Mouse (Mus musculus): ENCODE data around the gene Lbx2. TPM values are rescaled to one million over a fixed set of nuclear protein-coding genes. Genes with fewer than 3 reads are reported as not detected.

Lbx2 gene
- total and polyA plus RNA-seq, 2 experiments from 2014 or later = 0.33 TPM; not detected in 1

DNA sequence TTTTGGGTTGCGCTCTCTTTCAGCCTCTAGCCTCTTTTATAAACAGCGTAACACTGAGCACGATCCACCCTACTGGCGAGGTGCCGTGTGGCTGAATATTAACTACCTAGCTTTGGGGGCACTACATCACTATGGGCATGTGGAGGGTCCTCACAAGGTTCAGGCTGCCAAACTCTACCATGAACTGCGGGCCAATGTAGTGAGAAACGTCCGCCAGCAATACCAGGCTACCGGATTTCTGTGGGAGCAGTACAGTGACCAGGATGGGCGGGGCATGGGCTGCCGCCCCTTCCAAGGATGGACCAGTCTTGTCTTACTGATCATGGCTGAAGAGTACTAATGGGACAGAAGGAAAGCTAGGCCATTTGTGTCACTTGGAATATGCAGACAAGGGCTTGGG lies 32.2 kb downstream of the Lbx2 start:
- peaks cover 25% of the 10 kb centered on the region for H3K36me3 ChIP-seq (ENCODE audit: insufficient read depth)
- peaks cover 14% of the 10 kb centered on the region for H3K4me1 ChIP-seq (ENCODE audit: insufficient read depth)
- H3K9me3 ChIP-seq (ENCODE audit: low read length) = no peaks in the 10 kb centered on the region
- H3K9ac ChIP-seq = no peak overlapping the region
- H3K27ac ChIP-seq (ENCODE audit: low read depth, low read length) = no peak overlapping the region
- no peaks in the 10 kb centered on the region for H3K27me3 ChIP-seq (ENCODE audit: insufficient read depth, low read length)
- H3K4me3 ChIP-seq (ENCODE audit: low read depth, low read length) = no peak overlapping the region
- ATAC-seq = no peak
- H3K4me2 ChIP-seq (ENCODE audit: low read depth) = no peak overlapping the region
- no peak for DNase-seq
- no peak for TF ChIP-seq CTCF (IDR thresholded peaks at IDR 0.05; ENCODE audit: low read depth)
- WGBS = 81% methylated on average over 11 of the region's 11 CpGs

DNA sequence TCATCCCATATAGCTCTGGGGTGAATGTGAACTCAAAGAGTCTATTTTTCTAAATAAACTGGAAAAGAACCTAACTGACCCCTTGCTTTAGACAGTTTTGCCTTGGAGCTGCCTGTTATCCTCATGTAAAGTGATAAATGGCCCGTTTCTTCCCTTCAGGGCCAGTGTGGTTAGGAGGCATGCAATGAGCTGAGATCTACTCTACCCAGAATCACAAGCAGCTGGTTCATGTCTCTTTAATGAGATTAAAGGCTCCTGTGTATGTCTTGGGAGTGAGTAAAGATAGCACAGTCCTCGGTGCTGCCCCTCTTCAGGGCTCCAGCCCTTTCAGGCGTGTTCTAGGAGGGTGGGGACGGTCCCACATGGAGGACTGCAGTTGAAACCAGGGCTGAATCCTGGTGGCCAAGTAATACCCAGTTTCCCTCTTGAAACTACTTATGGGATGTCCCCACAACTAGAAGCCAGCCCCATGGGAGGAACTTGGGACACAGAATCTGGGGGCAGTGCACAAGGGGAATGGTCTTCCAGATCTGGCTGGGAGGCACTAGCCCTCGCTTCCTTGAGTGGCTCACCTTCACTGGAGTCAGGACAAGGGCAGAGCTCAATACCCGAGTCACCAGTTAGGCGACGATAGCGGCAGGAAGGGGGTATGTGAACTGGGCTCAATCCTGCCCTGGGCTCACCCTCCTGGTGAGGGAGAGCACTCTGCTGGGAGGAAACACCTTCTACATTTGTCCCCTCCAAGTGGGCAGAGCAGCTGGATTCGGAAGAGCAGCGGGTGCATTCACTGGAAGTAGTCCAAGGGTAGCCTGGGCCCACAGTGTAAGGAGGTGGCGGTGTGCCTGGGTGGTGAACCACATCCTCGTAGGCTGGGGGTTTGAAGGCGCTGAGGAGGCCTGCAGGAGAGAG lies 32.9 kb downstream of the Lbx2 start:
- no peak for TF ChIP-seq CTCF (IDR thresholded peaks at IDR 0.05; ENCODE audit: low read depth)
- no peaks in the 10 kb centered on the region for H3K9me3 ChIP-seq (ENCODE audit: low read length)
- WGBS = 77% methylated on average over 14 of the region's 14 CpGs
- H3K4me1 ChIP-seq (ENCODE audit: insufficient read depth) = peaks cover 16% of the 10 kb centered on the region
- H3K36me3 ChIP-seq (ENCODE audit: insufficient read depth) = peaks cover 25% of the 10 kb centered on the region
- H3K4me2 ChIP-seq (ENCODE audit: low read depth) = no peak overlapping the region
- no peaks in the 10 kb centered on the region for H3K27me3 ChIP-seq (ENCODE audit: insufficient read depth, low read length)
- H3K4me3 ChIP-seq (ENCODE audit: low read depth, low read length) = no peak overlapping the region
- ATAC-seq (no peak), DNase-seq (no peak)
- no peak overlapping the region for H3K9ac ChIP-seq
- no peak overlapping the region for H3K27ac ChIP-seq (ENCODE audit: low read depth, low read length)

DNA sequence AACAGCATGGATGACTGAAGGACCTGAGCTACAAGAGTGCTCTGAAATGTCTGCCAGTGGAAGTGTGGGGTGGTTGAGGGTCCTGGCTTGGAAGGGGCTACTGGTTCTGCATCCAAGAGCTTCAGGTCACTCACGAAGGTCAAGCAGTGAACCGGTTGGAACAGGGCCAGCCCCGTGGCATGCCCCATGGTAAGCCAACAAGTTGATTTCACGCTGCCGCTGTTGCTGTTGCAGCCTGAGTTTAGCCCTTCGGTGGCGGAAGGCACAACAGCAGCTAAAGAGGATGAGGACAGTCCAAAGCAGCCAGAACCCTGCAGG lies 33.5 kb downstream of the Lbx2 start:
- peak overlapping the region; percentile 93; the same call in 1 of the 2 replicates for H3K4me2 ChIP-seq (ENCODE audit: low read depth)
- no peaks in the 10 kb centered on the region for H3K27me3 ChIP-seq (ENCODE audit: insufficient read depth, low read length)
- 80% methylated on average over 7 of the region's 7 CpGs for WGBS
- DNase-seq = no peak
- no peak for ATAC-seq
- peaks cover 22% of the 10 kb centered on the region for H3K4me1 ChIP-seq (ENCODE audit: insufficient read depth)
- H3K9me3 ChIP-seq (ENCODE audit: low read length) = no peaks in the 10 kb centered on the region
- TF ChIP-seq CTCF (IDR thresholded peaks at IDR 0.05; ENCODE audit: low read depth) = no peak
- H3K27ac ChIP-seq (ENCODE audit: low read depth, low read length) = no peak overlapping the region
- no peak overlapping the region for H3K9ac ChIP-seq
- peaks cover 25% of the 10 kb centered on the region for H3K36me3 ChIP-seq (ENCODE audit: insufficient read depth)
- H3K4me3 ChIP-seq (ENCODE audit: low read depth, low read length) = no peak overlapping the region

DNA sequence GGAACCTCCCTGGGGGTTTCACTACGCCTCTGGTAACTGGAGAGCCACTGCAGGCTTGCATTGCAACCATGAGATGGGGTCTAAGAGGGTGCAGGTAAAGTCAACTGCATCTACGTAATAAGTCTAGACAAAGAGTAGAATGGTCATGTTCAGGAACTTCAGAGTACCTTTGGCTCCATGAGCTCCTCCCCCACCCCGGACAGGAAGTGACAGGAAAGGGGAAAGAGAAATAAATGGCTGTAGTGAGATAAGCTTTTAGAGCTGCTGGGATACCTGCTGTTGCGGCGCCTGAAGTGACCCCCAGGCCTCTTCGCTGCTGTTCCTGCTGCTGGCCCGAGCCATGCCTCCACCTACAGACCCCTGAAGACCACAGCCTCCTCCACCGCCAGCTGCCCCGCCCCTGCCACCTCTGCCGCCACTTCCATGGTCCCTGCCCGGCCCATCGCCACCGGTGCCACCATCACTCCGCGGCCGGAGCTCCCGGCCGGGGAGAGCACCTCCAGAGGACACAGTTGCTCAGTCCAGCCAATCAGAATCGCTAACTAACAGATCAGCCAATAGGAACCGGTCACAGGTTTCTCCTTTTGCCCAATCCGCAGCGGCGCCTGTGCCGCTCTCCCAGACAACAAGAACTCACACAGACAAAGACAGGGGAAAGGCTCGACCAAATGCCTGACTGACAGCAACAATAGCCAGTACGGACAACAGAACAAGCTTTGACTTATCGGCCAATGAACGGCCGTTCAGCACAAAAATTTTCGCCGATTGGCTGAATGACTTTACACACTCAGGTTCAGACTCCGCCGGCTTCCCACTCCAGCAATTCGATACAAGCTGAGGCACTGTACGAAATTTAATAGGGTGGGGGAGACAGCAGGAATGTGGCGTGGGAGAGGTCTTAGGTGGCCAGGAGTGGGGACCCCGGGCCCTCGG lies 35.0 kb downstream of the Lbx2 start, which contains the start of gene Wbp1:
TSS of gene Wbp1 (minus strand) at position 630 of the 933 bp plus-strand sequence.
- no peak for TF ChIP-seq CTCF (IDR thresholded peaks at IDR 0.05; ENCODE audit: low read depth)
- DNase-seq = peak; percentile 98
- Histone ChIP-seq H3K9me3 (ENCODE audit: low read length) (no peaks in the 10 kb centered on the region), H3K27me3 (ENCODE audit: insufficient read depth, low read length) (no peaks in the 10 kb centered on the region), H3K4me2 (ENCODE audit: low read depth) (peak within 1 kb of the TSS; percentile 93), H3K4me1 (ENCODE audit: insufficient read depth) (peaks cover 22% of the 10 kb centered on the region), H3K27ac (ENCODE audit: low read depth, low read length) (peak within 1 kb of the TSS; percentile 88), H3K9ac (peak within 1 kb of the TSS; percentile 70), H3K36me3 (ENCODE audit: insufficient read depth) (peaks cover 25% of the 10 kb centered on the region), H3K4me3 (ENCODE audit: low read depth, low read length) (peak within 1 kb of the TSS; percentile 70)
- WGBS = under 1% methylated on average over 38 of the region's 38 CpGs
- peak; percentile 96 for ATAC-seq

DNA sequence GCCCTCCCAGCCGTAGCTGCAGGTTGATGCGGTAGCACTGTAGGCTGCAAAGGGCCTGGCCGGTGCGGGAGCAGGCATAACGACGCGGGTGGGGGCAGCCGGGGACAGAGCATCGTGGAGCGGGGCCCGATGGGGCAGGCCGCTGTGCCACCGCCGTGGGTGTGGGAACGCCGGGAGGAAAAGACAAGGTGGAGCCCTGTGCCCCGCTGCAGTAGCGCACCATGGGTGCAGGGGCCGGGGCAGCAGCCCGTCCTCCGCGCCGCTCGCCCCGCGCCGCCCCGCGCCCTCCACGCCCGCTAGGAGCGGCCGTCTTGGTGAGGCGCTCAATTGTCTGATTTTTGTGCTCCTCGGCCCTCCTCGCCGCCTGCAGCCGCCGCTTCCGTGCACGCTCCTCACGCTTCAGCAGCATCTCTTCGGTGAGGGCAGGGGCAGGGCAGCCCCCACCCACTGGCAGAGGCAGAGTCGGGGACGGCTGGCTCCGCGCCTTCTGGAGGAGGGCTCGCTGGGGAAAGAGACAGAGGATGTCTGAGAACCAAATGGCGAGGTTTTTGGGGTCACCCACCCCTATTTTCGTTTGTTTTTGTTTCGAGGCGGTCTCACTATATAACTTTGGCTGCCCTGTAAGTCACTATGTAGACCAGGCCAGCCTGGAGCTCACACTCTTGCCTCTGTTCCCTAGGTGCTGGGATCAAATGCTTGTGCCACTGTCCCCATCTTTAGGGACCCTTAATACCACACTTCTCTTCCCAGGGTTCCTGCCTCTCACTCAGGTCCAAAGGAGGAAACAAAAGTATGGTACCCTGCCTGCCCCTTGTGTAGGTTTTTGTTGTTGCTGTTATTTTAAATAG lies 35.9 kb downstream of the Lbx2 start:
- WGBS = 6% methylated on average over 40 of the region's 52 CpGs
- TF ChIP-seq CTCF (IDR thresholded peaks at IDR 0.05; ENCODE audit: low read depth) = no peak
- DNase-seq (no peak), ATAC-seq (peak; percentile 38)
- Histone ChIP-seq H3K36me3 (ENCODE audit: insufficient read depth) (peaks cover 24% of the 10 kb centered on the region), H3K27me3 (ENCODE audit: insufficient read depth, low read length) (no peaks in the 10 kb centered on the region), H3K4me3 (ENCODE audit: low read depth, low read length) (peak overlapping the region; percentile 70), H3K9ac (peak overlapping the region; percentile 70), H3K4me1 (ENCODE audit: insufficient read depth) (peaks cover 22% of the 10 kb centered on the region), H3K9me3 (ENCODE audit: low read length) (no peaks in the 10 kb centered on the region), H3K27ac (ENCODE audit: low read depth, low read length) (peak overlapping the region; percentile 88), H3K4me2 (ENCODE audit: low read depth) (peak overlapping the region; percentile 93)

DNA sequence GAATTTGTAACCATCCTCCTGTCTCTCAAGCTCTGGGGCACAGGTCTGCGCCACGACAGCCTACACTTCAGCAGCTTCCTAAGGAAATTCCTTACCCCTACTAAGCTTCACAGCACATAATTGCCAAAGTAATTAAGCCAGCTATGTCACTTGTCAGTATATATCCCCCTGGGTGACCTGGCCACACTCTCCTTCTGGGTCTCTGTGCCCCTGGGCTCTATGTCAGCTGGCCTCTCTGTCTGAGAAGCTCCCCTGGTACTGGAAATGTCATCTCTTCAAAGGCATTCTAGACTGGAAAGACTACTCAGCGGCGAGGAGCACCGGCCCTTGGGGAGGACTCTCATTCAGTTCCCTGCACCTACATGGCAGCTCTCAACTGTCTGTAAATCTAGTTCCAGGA lies 36.8 kb downstream of the Lbx2 start:
- H3K27ac ChIP-seq (ENCODE audit: low read depth, low read length) = no peak overlapping the region
- H3K36me3 ChIP-seq (ENCODE audit: insufficient read depth) = peaks cover 15% of the 10 kb centered on the region
- H3K9me3 ChIP-seq (ENCODE audit: low read length) = no peaks in the 10 kb centered on the region
- no peak overlapping the region for H3K4me2 ChIP-seq (ENCODE audit: low read depth)
- no peak for DNase-seq
- TF ChIP-seq CTCF (IDR thresholded peaks at IDR 0.05; ENCODE audit: low read depth) = no peak
- no peak overlapping the region for H3K9ac ChIP-seq
- H3K27me3 ChIP-seq (ENCODE audit: insufficient read depth, low read length) = no peaks in the 10 kb centered on the region
- ATAC-seq = no peak
- H3K4me1 ChIP-seq (ENCODE audit: insufficient read depth) = peaks cover 22% of the 10 kb centered on the region
- no peak overlapping the region for H3K4me3 ChIP-seq (ENCODE audit: low read depth, low read length)
- WGBS = 84% methylated on average over 5 of the region's 5 CpGs

Data from forebrain, postnatal 0 days (tissue).